Mouse (Mus musculus): Measurements from ENCODE around the gene Fsd2. TPM values are rescaled to one million over a fixed set of nuclear protein-coding genes. Genes with fewer than 3 reads are reported as not detected.

Fsd2 gene
- 0.08 and 0.09 TPM in 2 replicates for polyA plus RNA-seq (2012; rRNA removed)

DNA sequence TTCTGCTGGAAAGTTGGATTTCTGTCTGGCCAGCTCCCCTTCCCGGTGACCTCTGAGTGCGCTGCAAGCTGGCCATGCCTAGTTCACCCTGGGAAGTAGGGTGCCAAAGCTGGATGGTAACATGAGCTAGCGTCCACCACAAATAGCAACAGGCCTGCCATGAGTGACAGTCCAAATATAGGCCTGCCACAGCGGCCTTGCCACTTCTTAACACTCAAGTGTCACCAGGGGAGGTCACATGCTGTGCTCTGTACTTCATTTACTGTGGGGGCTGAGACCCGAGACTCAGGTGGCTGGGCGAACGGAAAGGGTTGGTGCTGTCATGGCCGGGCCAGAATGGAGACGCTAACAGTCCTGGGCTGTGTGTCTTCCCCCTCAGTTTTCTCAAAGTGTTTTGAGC lies at the start of gene Fsd2:
TSS of gene Fsd2 (minus strand) at position 53 of the 400 bp plus-strand sequence.

GRCm38 (mm10) chr7:81571108-81571940 lies 4.6 kb upstream of the Fsd2 start, which contains the start of gene Whamm:
Gene Whamm, plus strand, starts transcription at chr7:81571266.

DNA sequence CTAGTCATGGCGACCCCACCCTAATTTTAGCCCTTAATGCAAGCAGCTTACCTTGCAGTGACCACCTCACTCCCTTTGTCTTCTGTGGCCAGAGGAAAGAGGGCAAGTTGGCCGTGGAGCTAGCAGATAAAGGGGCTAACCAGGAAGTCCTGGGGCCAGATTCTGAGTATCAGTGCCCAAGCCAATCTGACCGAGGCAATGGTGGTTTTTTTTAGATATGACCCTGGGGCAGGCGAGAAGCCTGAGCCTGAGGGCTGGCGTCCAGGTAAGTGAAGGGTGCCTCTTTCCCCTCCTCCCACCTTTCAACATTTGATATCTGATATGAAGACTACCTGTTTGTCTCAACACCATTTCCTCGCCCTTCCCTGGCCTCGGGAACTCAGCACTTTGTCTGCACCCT lies 68.6 kb downstream of the Fsd2 start, which contains the start of gene BC048679:
TSS of gene BC048679 (minus strand) at position 101 of the 400 bp plus-strand sequence.

DNA sequence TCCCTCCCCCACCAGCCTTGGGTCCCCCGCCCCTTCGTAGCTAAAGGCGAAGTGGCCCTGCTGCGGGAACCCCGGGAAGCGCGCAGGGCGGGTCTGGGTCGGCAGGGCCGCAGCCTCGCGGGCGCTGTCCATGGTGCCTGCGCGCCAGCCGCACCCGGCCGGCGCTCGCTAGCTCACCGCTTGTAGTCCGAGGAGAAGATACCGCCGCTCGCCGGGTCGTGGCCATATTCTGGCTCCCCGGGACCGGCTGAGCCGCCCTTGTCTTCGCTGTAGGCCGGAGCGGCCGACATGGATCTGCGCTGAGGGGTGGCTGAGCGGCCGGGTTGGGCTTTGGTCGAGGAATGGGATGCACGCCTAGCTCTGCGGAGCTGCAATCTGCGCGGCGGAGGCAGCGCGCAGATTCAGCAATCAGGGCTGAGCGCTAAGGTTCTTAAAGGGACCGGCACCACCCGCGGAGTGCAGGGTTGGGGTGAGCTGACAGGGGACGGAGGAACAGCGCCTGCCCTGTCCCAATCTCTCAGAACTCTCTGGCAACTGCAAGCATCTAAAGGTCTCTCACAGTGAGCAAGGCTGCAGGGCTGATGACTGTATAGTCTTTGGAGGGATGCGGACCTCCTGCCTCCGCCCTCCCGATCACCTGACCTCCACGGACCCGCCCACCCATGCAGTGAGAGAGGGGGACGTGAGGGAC lies 73.3 kb downstream of the Fsd2 start, which contains the start of gene Ap3b2:
TSS of gene Ap3b2 (minus strand) at position 595 of the 691 bp plus-strand sequence.

Other genes with a start within 250 kb of the Fsd2 start
- gene Rps17, start 221.7 kb downstream of the Fsd2 start, polyA plus RNA-seq (2012; rRNA removed) = 1,499 and 1,620 TPM in 2 replicates
- 0.05 and 0.07 TPM in 2 replicates for gene Cpeb1, start 111.5 kb downstream of the Fsd2 start, polyA plus RNA-seq (2012; rRNA removed)
- 0.06 and 0.14 TPM in 2 replicates for gene Ap3b2, start 73.0 kb downstream of the Fsd2 start, polyA plus RNA-seq (2012; rRNA removed)
- 0.09 TPM in 1 of 2 replicates, not detected in the other for gene BC048679, start 68.7 kb downstream of the Fsd2 start, polyA plus RNA-seq (2012; rRNA removed)
- 6.4 and 6.8 TPM in 2 replicates for gene Whamm, start 4.3 kb upstream of the Fsd2 start, polyA plus RNA-seq (2012; rRNA removed)
- gene Homer2, start 140.6 kb upstream of the Fsd2 start, polyA plus RNA-seq (2012; rRNA removed) = 2.5 and 2.9 TPM in 2 replicates
- 24.5 and 28.7 TPM in 2 replicates for gene Ramac, start 196.0 kb upstream of the Fsd2 start, polyA plus RNA-seq (2012; rRNA removed)
- gene 3110040N11Rik, start 222.5 kb upstream of the Fsd2 start, polyA plus RNA-seq (2012; rRNA removed) = 21.0 and 21.2 TPM in 2 replicates

Data from liver, embryonic 14 days (tissue).